Mouse (Mus musculus) intestine, postnatal 0 days (tissue): ENCODE results near the gene Frmd6. TPM values are rescaled to one million over a fixed set of nuclear protein-coding genes. Genes with fewer than 3 reads are reported as not detected.

Experiments used
- ATAC-seq: fragments of 200-750 bp; cut with Nextera tagmentation; 2 replicates; pipeline ENCODE4 v1.8.0; 2017; ENCODE audit warnings: mild to moderate bottlenecking, moderate TSS enrichment, moderate library complexity
- H3K27ac ChIP-seq: fragments of 300-500 bp; sonication (generic); 2 replicates; pipeline ENCODE4 v1.5.1; 2014; ENCODE audit warnings: mild to moderate bottlenecking, low read depth, low read length, moderate library complexity
- H3K27me3 ChIP-seq: fragments of 300-500 bp; sonication (generic); replicated peaks from 2 replicates; pipeline ENCODE4 v1.6.1; 2014; ENCODE audit warnings: low read length, mixed read lengths; ENCODE audit not compliant: control insufficient read depth, insufficient read depth
- H3K36me3 ChIP-seq: fragments of 300-500 bp; sonication (generic); 2 replicates; pipeline ENCODE4 v1.6.1; 2014; ENCODE audit warnings: mild to moderate bottlenecking, moderate library complexity; ENCODE audit not compliant: control insufficient read depth, insufficient read depth
- H3K4me1 ChIP-seq: fragments of 300-500 bp; sonication (generic); replicated peaks from 2 replicates; pipeline ENCODE4 v1.6.1; 2014; ENCODE audit warnings: antibody characterized with exemption, low read length, mixed read lengths; ENCODE audit not compliant: control insufficient read depth, insufficient read depth
- H3K4me2 ChIP-seq: fragments of 300-500 bp; sonication (generic); replicated peaks from 2 replicates; pipeline ENCODE4 v1.6.1; 2014; ENCODE audit warnings: low read depth, mild to moderate bottlenecking, moderate library complexity
- H3K4me3 ChIP-seq: fragments of 300-500 bp; sonication (generic); 2 replicates; pipeline ENCODE4 v1.5.1; 2014; ENCODE audit warnings: low read depth, low read length
- H3K9ac ChIP-seq: fragments of 300-500 bp; sonication (generic); 2 replicates; pipeline ENCODE4 v1.6.1; 2014; ENCODE audit warnings: mild to moderate bottlenecking, low read depth, low read length
- H3K9me3 ChIP-seq: fragments of 300-500 bp; sonication (generic); 2 replicates; pipeline ENCODE4 v1.6.1; 2016; ENCODE audit warnings: mixed run types; ENCODE audit not compliant: control insufficient read depth
- CTCF ChIP-seq: sonication (generic); IDR thresholded peaks from 2 replicates; pipeline ENCODE4 v1.5.1; 2016; ENCODE audit warnings: low read depth, mild to moderate bottlenecking, control low read depth, antibody characterized with exemption, moderate library complexity
- WGBS: fragments of 180-500 bp; shearing (Covaris S2); extraction: QIAGEN DNeasy Blood & Tissue Kit; methylation state at CpG from one replicate; pipeline ENCODE4 v1.1.7; 2014; 5-methylcytosine and 5-hydroxymethylcytosine counted together
- polyA plus RNA-seq: library from polyadenylated mRNA; unstranded; fragments of >200 nt; fragmentation: Nextera tagmentation; extraction: Ambion mirVana; gene quantifications from 2 replicates; pipeline ENCODE4 v1.2.1, GENCODE M21; 2015

Frmd6 gene
- polyA plus RNA-seq, 1 experiment from 2014 or later: 5.9 TPM

- Histone ChIP-seq H3K4me3 (no peak overlapping the region), H3K36me3 (no peaks in the 10 kb centered on the region), H3K27me3 (no peaks in the 10 kb centered on the region), H3K4me1 (0 out of 2 replicates have a peak, but pooled peaks cover 7% of the 10 kb centered on the region), H3K9me3 (no peaks in the 10 kb centered on the region), H3K27ac (no peak overlapping the region), H3K9ac (no peak overlapping the region), H3K4me2 (no peak overlapping the region)
- no peak for ATAC-seq
- no peak for TF ChIP-seq CTCF
- 15% methylated on average over 3 of the region's 3 CpGs for WGBS
Measured at GRCm38 (mm10) chr12:70778724-70779123, 46.6 kb upstream of the Frmd6 start.

- no peak overlapping the region for H3K4me3 ChIP-seq
- ATAC-seq: no peak
- H3K27ac ChIP-seq: no peak overlapping the region
- 0 out of 2 replicates have a peak, but pooled peaks cover 2% of the 10 kb centered on the region for H3K4me1 ChIP-seq
- H3K9me3 ChIP-seq: no peaks in the 10 kb centered on the region
- no peaks in the 10 kb centered on the region for H3K27me3 ChIP-seq
- no peak overlapping the region for H3K9ac ChIP-seq
- TF ChIP-seq CTCF: no peak
- no peaks in the 10 kb centered on the region for H3K36me3 ChIP-seq
- 69% methylated on average over 9 of the region's 9 CpGs for WGBS
- no peak overlapping the region for H3K4me2 ChIP-seq
Measured at GRCm38 (mm10) chr12:70783049-70783448, 42.3 kb upstream of the Frmd6 start.

GRCm38 (mm10) chr12:70783475-70784239 is 41.7 kb upstream of the Frmd6 start:
- no peaks in the 10 kb centered on the region for H3K27me3 ChIP-seq
- no peak for ATAC-seq
- H3K4me2 ChIP-seq: no peak overlapping the region
- H3K4me1 ChIP-seq: no peaks in the 10 kb centered on the region
- H3K9me3 ChIP-seq: no peaks in the 10 kb centered on the region
- H3K9ac ChIP-seq: no peak overlapping the region
- 46% methylated on average over 22 of the region's 22 CpGs for WGBS
- no peak for TF ChIP-seq CTCF
- no peak overlapping the region for H3K4me3 ChIP-seq
- no peak overlapping the region for H3K27ac ChIP-seq
- H3K36me3 ChIP-seq: no peaks in the 10 kb centered on the region

- H3K4me1 ChIP-seq: no peaks in the 10 kb centered on the region
- H3K27me3 ChIP-seq: no peaks in the 10 kb centered on the region
- no peaks in the 10 kb centered on the region for H3K9me3 ChIP-seq
- no peaks in the 10 kb centered on the region for H3K36me3 ChIP-seq
- H3K4me2 ChIP-seq: no peak overlapping the region
- TF ChIP-seq CTCF: no peak
- 46% methylated on average over 6 of the region's 6 CpGs for WGBS
- ATAC-seq: no peak
- no peak overlapping the region for H3K27ac ChIP-seq
- H3K9ac ChIP-seq: no peak overlapping the region
- no peak overlapping the region for H3K4me3 ChIP-seq
Measured at GRCm38 (mm10) chr12:70784240-70784705, 41.0 kb upstream of the Frmd6 start.

- Histone ChIP-seq H3K9me3 (no peaks in the 10 kb centered on the region), H3K27ac (no peak overlapping the region), H3K4me1 (no peaks in the 10 kb centered on the region), H3K27me3 (no peaks in the 10 kb centered on the region), H3K4me2 (no peak overlapping the region), H3K36me3 (no peaks in the 10 kb centered on the region), H3K4me3 (no peak overlapping the region), H3K9ac (no peak overlapping the region)
- ATAC-seq: no peak
- no peak for TF ChIP-seq CTCF
- 85% methylated on average over 6 of the region's 6 CpGs for WGBS
Measured at GRCm38 (mm10) chr12:70789341-70789740, 36.0 kb upstream of the Frmd6 start.

GRCm38 (mm10) chr12:70793291-70793690 is 32.0 kb upstream of the Frmd6 start:
- no peak overlapping the region for H3K4me3 ChIP-seq
- no peak for TF ChIP-seq CTCF
- no peaks in the 10 kb centered on the region for H3K27me3 ChIP-seq
- H3K9me3 ChIP-seq: no peaks in the 10 kb centered on the region
- 75% methylated on average over 6 of the region's 6 CpGs for WGBS
- H3K4me2 ChIP-seq: no peak overlapping the region
- no peak overlapping the region for H3K27ac ChIP-seq
- no peak overlapping the region for H3K9ac ChIP-seq
- no peak for ATAC-seq
- H3K4me1 ChIP-seq: no peaks in the 10 kb centered on the region
- H3K36me3 ChIP-seq: no peaks in the 10 kb centered on the region
